Mouse (Mus musculus) small intestine, adult 2 months (tissue): Measurements from ENCODE around the gene Slc5a11. TPM values are rescaled to one million over a fixed set of nuclear protein-coding genes. Genes with fewer than 3 reads are reported as not detected.

Experiments
- H3K27ac ChIP-seq: fragments of 200-500 bp; 2 replicates; pipeline ENCODE4 v1.5.1; 2012; ENCODE audit warnings: low read depth, low read length, control low read depth, inconsistent platforms; ENCODE audit not compliant: insufficient read depth
- H3K27me3 ChIP-seq: fragments of 200-500 bp; 2 replicates; pipeline ENCODE4 v1.6.1; 2012; ENCODE audit warnings: mild to moderate bottlenecking, moderate library complexity, low read length, inconsistent platforms; ENCODE audit not compliant: control insufficient read depth, insufficient read depth
- H3K36me3 ChIP-seq: fragments of 200-500 bp; 2 replicates; pipeline ENCODE4 v1.6.1; 2012; ENCODE audit warnings: mild to moderate bottlenecking, low read length, control low read depth, inconsistent platforms; ENCODE audit not compliant: control insufficient read depth, insufficient read depth
- H3K4me1 ChIP-seq: fragments of 200-500 bp; 2 replicates; pipeline ENCODE4 v1.6.1; 2012; ENCODE audit warnings: low read length, inconsistent platforms, mixed read lengths; ENCODE audit not compliant: control insufficient read depth, insufficient read depth, insufficient read length
- H3K4me3 ChIP-seq: fragments of 200-500 bp; 2 replicates; pipeline ENCODE4 v1.5.1; 2012; ENCODE audit warnings: low read depth, mild to moderate bottlenecking, control low read depth, inconsistent platforms, low read length, moderate library complexity
- CTCF ChIP-seq: fragments of 200-500 bp; IDR thresholded peaks from 2 replicates; pipeline ENCODE4 v1.5.1; 2012; ENCODE audit warnings: low read depth, mild to moderate bottlenecking, control low read depth, inconsistent platforms, low read length, moderate library complexity, mixed read lengths; ENCODE audit not compliant: insufficient replicate concordance, insufficient read length; ENCODE audit errors: extremely low read depth
- POLR2A ChIP-seq: fragments of 200-500 bp; IDR thresholded peaks from 2 replicates; pipeline ENCODE4 v1.6.1; 2012; ENCODE audit warnings: low read depth, mild to moderate bottlenecking, control low read depth, inconsistent platforms, low read length, moderate library complexity
- WGBS: fragments of 180-500 bp; shearing (Covaris S2); methylation state at CpG from one replicate; pipeline ENCODE4 v1.1.7; 2018; 5-methylcytosine and 5-hydroxymethylcytosine counted together
- polyA plus RNA-seq: library from polyadenylated mRNA; depleted of rRNA; stranded (reverse); fragments of >200 nt; gene quantifications from 2 replicates; pipeline ENCODE4 v1.2.3, GENCODE M21; 2012

Slc5a11 gene
- polyA plus RNA-seq, 1 experiment: 204 TPM

DNA sequence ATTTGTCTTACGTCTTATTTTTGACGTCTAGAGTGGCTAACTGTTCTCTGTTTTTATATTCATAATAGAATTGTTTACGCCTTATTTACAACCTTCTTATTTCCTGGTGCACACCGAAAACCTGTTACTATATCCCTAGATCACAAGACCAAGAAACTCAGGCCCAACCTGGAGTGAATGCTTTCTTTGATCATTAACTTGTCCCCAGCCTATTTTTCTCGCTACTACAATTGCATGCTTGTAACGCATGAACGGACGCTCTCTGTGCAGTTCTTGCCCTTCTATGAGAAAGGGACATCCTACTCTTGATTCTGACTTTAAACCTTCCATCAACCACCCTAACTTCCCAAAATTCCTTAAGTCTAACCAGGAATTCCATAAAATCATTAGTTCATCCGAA lies 9.5 kb downstream of the Slc5a11 start:
- H3K4me1 ChIP-seq: peaks cover 19% of the 10 kb centered on the region; the same call in 1 of the 2 replicates
- H3K27ac ChIP-seq: no peak overlapping the region
- no peak for TF ChIP-seq POLR2A
- no peak for TF ChIP-seq CTCF
- no peaks in the 10 kb centered on the region for H3K27me3 ChIP-seq
- H3K4me3 ChIP-seq: no peak overlapping the region
- 36% methylated on average over 9 of the region's 9 CpGs for WGBS
- H3K36me3 ChIP-seq: peaks cover under 1% of the 10 kb centered on the region; the same call in 1 of the 2 replicates

DNA sequence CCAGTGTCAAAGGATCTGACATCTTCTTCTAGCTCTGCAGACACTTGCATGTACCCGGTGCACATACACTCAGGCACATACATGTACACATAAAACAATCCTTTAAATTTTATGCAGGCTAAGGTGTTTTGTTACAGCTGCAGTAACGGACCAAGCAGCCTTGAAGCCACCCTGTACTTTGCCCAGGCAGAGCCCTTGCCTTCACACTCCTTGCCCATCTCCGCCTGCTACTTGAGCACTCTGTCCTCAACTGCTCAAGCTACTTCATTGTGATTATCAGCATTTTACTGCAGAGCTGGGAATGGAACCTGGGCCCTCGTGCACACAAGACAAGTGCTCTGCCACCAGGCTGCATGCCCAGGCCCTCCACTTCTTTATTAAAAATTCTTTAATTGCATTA lies 10.6 kb downstream of the Slc5a11 start:
- no peaks in the 10 kb centered on the region for H3K27me3 ChIP-seq
- H3K36me3 ChIP-seq: peaks cover 7% of the 10 kb centered on the region
- no peak for TF ChIP-seq CTCF
- no peak for TF ChIP-seq POLR2A
- WGBS: 52% methylated on average over 4 of the region's 4 CpGs
- H3K27ac ChIP-seq: no peak overlapping the region
- H3K4me1 ChIP-seq: peaks cover 13% of the 10 kb centered on the region; the same call in 1 of the 2 replicates
- no peak overlapping the region for H3K4me3 ChIP-seq

DNA sequence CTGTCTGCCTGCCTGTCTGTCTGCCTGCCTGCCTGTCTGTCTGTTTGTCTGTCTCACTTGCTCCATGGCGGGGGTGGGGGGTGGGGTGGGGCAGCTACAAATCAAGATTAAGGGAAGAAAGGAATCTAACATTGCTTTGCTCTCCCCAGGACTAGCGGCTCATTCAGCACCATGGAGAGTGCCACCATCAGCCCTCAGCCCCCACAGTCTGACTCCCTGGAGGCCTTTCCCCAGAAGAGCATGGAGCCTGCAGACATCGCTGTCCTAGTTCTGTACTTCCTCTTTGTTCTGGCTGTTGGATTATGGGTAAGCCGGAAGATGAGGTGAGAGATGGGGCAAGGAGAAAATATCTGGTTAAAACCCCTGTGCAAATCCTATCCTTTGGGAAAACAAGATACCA lies 20.9 kb downstream of the Slc5a11 start:
- Histone ChIP-seq H3K4me1 (peaks cover 3% of the 10 kb centered on the region; the same call in 1 of the 2 replicates), H3K27ac (no peak overlapping the region), H3K27me3 (no peaks in the 10 kb centered on the region), H3K36me3 (peaks cover 21% of the 10 kb centered on the region), H3K4me3 (no peak overlapping the region)
- 24% methylated on average over 4 of the region's 4 CpGs for WGBS
- TF ChIP-seq POLR2A (no peak), CTCF (no peak)

DNA sequence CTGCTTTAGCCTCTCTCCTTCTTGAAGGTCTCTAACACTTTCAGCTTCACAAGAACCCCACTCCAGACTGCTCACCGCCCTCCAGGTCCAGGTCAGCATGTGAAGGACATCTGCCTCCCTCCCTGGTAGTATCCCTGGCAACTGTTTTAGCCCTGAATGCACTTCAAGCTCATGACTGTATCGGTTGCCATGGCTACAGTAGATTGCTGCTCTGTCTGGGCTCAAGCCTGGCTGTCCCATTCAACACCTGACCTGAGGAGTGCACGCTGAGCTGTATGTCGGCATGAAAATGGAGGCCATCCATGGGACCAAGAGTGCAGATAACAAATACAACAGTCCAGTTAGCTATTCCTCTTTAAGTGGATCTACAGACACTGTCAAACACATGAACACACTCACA lies 24.0 kb downstream of the Slc5a11 start:
- no peak overlapping the region for H3K27ac ChIP-seq
- H3K27me3 ChIP-seq: no peaks in the 10 kb centered on the region
- TF ChIP-seq POLR2A: no peak
- no peak for TF ChIP-seq CTCF
- H3K4me3 ChIP-seq: no peak overlapping the region
- no peaks in the 10 kb centered on the region for H3K4me1 ChIP-seq
- 79% methylated on average over 4 of the region's 4 CpGs for WGBS
- H3K36me3 ChIP-seq: peaks cover 21% of the 10 kb centered on the region

DNA sequence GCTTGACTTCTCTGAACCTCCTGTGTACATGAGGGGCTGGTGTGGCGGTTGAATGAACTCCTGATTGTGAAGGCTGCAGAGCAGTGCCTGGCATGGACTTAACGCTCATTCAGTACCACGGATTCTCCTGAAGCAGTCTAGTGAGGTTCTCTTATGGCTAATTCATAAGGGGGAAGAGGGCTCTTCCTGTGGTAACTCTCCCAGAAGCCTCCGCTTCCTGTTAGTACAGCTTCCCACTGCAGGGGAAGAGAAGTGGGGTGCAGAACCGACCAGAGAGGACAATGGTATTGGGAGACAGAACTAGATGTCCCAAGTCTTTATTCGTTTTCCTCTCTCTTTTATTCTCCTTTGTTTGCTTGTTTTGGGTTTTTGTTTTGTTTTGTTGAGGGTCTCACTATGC lies 25.5 kb downstream of the Slc5a11 start:
- no peak for TF ChIP-seq CTCF
- TF ChIP-seq POLR2A: no peak
- Histone ChIP-seq H3K27me3 (no peaks in the 10 kb centered on the region), H3K4me1 (peaks cover 7% of the 10 kb centered on the region; the same call in 1 of the 2 replicates), H3K36me3 (peaks cover 16% of the 10 kb centered on the region), H3K27ac (no peak overlapping the region), H3K4me3 (no peak overlapping the region)
- 64% methylated on average over 6 of the region's 6 CpGs for WGBS

DNA sequence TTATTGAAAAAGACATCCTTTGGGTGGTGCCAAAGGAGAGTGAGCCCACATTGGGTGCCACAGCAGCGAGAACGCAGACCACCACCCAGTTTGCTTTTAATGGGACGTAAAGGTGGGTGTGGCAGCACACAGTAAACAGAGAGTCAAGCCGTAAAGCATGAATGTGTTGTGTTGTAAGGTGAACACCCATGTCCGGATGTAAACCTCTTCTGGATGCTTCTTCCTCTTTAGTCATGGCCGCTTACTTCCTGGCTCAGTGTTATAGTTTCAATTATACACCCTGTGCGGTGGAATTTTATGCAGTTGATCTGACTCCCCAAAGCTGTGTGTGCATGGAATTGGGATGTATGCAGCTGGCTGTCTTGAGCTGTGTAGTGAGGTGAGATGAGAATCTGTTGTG lies 27.7 kb downstream of the Slc5a11 start:
- no peak for TF ChIP-seq POLR2A
- no peak for TF ChIP-seq CTCF
- no peak overlapping the region for H3K27ac ChIP-seq
- no peak overlapping the region for H3K4me3 ChIP-seq
- H3K27me3 ChIP-seq: no peaks in the 10 kb centered on the region
- peaks cover 20% of the 10 kb centered on the region; the same call in 1 of the 2 replicates for H3K4me1 ChIP-seq
- peaks cover 18% of the 10 kb centered on the region for H3K36me3 ChIP-seq
- WGBS: 61% methylated on average over 7 of the region's 7 CpGs

DNA sequence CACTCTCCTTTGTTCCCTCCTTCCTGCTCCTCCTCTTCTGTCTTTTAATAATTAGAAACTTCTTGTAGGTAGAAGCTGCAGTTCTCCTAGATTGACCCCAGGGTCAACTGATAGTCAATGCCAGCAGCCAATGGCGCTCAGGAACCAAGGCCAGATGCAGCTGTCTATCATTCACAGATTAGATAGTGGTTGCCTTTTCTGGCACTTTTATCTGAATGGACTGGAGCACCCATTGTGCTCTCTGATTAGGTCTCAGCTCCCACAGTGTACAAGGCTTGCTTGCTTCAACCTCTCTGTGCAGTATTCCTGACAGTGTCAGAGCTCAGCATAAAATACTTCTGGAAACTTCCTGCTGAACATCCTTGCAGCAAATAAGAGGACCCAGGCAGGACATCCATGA lies 30.3 kb downstream of the Slc5a11 start:
- Histone ChIP-seq H3K36me3 (peaks cover 8% of the 10 kb centered on the region; the same call in 1 of the 2 replicates), H3K27ac (peak overlapping the region; percentile 80; the same call in 1 of the 2 replicates), H3K4me1 (peaks cover 32% of the 10 kb centered on the region; the same call in 1 of the 2 replicates), H3K27me3 (no peaks in the 10 kb centered on the region), H3K4me3 (no peak overlapping the region)
- WGBS: 32% methylated on average over 1 of the region's 1 CpGs
- TF ChIP-seq POLR2A (no peak), CTCF (no peak)
